Mouse (Mus musculus): ENCODE measurements around the gene Spin2c. TPM values are rescaled to one million over a fixed set of nuclear protein-coding genes. Genes with fewer than 3 reads are reported as not detected.

Gene Spin2c
- polyA plus RNA-seq (2015; fragmentation: Nextera tagmentation; extraction: Ambion mirVana) = 16.9 and 19.9 TPM in 2 replicates

GRCm38 (mm10) chrX:153831951-153832561 lies at the start of gene Spin2c:
Gene Spin2c, plus strand, starts transcription at chrX:153832225.
- ATAC-seq = peak; percentile 97
- Histone ChIP-seq H3K27ac (peak within 1 kb of the TSS; percentile 58), H3K36me3 (no peaks in the 10 kb centered on the region), H3K9ac (replicated peaks) (peak within 1 kb of the TSS; percentile 65), H3K4me3 (replicated peaks) (peak within 1 kb of the TSS; percentile 53), H3K9me3 (no peaks in the 10 kb centered on the region), H3K4me2 (replicated peaks) (peak within 1 kb of the TSS; percentile 54), H3K27me3 (no peaks in the 10 kb centered on the region), H3K4me1 (replicated peaks) (no peaks in the 10 kb centered on the region)
- WGBS = 17% methylated on average over 23 of the region's 23 CpGs

GRCm38 (mm10) chrX:153832606-153833005 lies 581 bp downstream of the Spin2c start:
- Histone ChIP-seq H3K4me2 (replicated peaks) (peak overlapping the region; percentile 54), H3K27me3 (no peaks in the 10 kb centered on the region), H3K9me3 (no peaks in the 10 kb centered on the region), H3K36me3 (no peaks in the 10 kb centered on the region), H3K9ac (replicated peaks) (peak overlapping the region; percentile 65), H3K4me1 (replicated peaks) (no peaks in the 10 kb centered on the region), H3K4me3 (replicated peaks) (peak overlapping the region; percentile 53), H3K27ac (peak overlapping the region; percentile 58; the same call in 1 of the 2 replicates)
- 34% methylated on average over 14 of the region's 14 CpGs for WGBS
- ATAC-seq = peak; percentile 77

Other genes with a start within 250 kb of the Spin2c start
- gene Kctd12b, start 135.8 kb upstream of the Spin2c start, polyA plus RNA-seq (2015; fragmentation: Nextera tagmentation; extraction: Ambion mirVana) = 4.2 and 4.5 TPM in 2 replicates
- 110 and 119 TPM in 2 replicates for gene Nbdy, start 108.6 kb upstream of the Spin2c start, polyA plus RNA-seq (2015; fragmentation: Nextera tagmentation; extraction: Ambion mirVana)
- gene Samt1, start 180.4 kb downstream of the Spin2c start, polyA plus RNA-seq (2015; fragmentation: Nextera tagmentation; extraction: Ambion mirVana) = not detected in 2 replicates
- gene 4921511M17Rik, start 201.6 kb downstream of the Spin2c start, polyA plus RNA-seq (2015; fragmentation: Nextera tagmentation; extraction: Ambion mirVana) = not detected in 2 replicates
- gene Gm10057, start 222.8 kb downstream of the Spin2c start, polyA plus RNA-seq (2015; fragmentation: Nextera tagmentation; extraction: Ambion mirVana) = not detected in 2 replicates